Mouse (Mus musculus): ENCODE data around the gene Galnt2. TPM values are rescaled to one million over a fixed set of nuclear protein-coding genes. Genes with fewer than 3 reads are reported as not detected.

Gene Galnt2
- polyA plus RNA-seq, 1 experiment from 2014 or later: 42.8 TPM

- WGBS: 76% methylated on average over 7 of the region's 7 CpGs
- Histone ChIP-seq H3K4me2 (no peak overlapping the region), H3K36me3 (no peaks in the 10 kb centered on the region), H3K9me3 (no peaks in the 10 kb centered on the region), H3K4me3 (no peak overlapping the region), H3K27me3 (replicated peaks) (no peaks in the 10 kb centered on the region), H3K27ac (replicated peaks) (no peak overlapping the region), H3K4me1 (peaks cover 15% of the 10 kb centered on the region), H3K9ac (no peak overlapping the region)
- no peak for ATAC-seq (ENCODE audit: extremely low read depth, insufficient number of reproducible peaks, low FRiP score, low TSS enrichment)
Observed at GRCm38 (mm10) chr8:124394951-124395350, 163.8 kb downstream of the Galnt2 start.

Other genes with a start within 250 kb of the Galnt2 start
- gene Abcb10, start 248.3 kb upstream of the Galnt2 start, polyA plus RNA-seq (2015; fragmentation: Nextera tagmentation; extraction: Ambion mirVana): 20.0 and 20.5 TPM in 2 replicates
- 24.9 and 25.7 TPM in 2 replicates for gene Taf5l, start 210.0 kb upstream of the Galnt2 start, polyA plus RNA-seq (2015; fragmentation: Nextera tagmentation; extraction: Ambion mirVana)
- 2.6 and 3.3 TPM in 2 replicates for gene Urb2, start 209.9 kb upstream of the Galnt2 start, polyA plus RNA-seq (2015; fragmentation: Nextera tagmentation; extraction: Ambion mirVana)
- gene Pgbd5, start 208.3 kb downstream of the Galnt2 start, polyA plus RNA-seq (2015; fragmentation: Nextera tagmentation; extraction: Ambion mirVana): 1.8 and 2.0 TPM in 2 replicates